In genomic region chr7:105574537-105574936, GRCm38 (mm10) we compare ENCODE assay signal across 15 mouse cellular contexts. TPM values are rescaled to one million over a fixed set of nuclear protein-coding genes. Genes with fewer than 3 reads are reported as not detected.
"Had no signal": no experiment of that assay in that cellular context is flagged by ENCODE, and none has a peak within 500 bp of the region (broad histone marks: within the 10 kb centered on the region; RNA-seq: fewer than 3 reads in every experiment).

No protein-coding gene starts in this region.

- H3K36me3 ChIP-seq: stomach, embryonic 15.5 days had no signal

- H3K4me3 ChIP-seq: limb, embryonic 13.5 days; midbrain, embryonic 13.5 days; myocyte; stomach, embryonic 15.5 days had no signal

- H3K9me3 ChIP-seq: limb, embryonic 13.5 days; midbrain, embryonic 13.5 days; stomach, embryonic 15.5 days had no signal

- ATAC-seq: midbrain, embryonic 13.5 days had no signal

- DNase-seq: kidney, adult 11 months; kidney, adult 9 months; kidney, postnatal 36 days; layer of hippocampus, postnatal 36 days; lung, adult 18-20 months; right cerebral cortex, postnatal 14 days; thymus, adult 2 months; thymus, postnatal 25 days had no signal

- H3K4me2 ChIP-seq: limb, embryonic 13.5 days; midbrain, embryonic 13.5 days; stomach, embryonic 15.5 days had no signal

- H3K27ac ChIP-seq: kidney, postnatal 0 days; limb, embryonic 13.5 days; liver, embryonic 14.5 days; midbrain, embryonic 13.5 days; stomach, embryonic 15.5 days had no signal

- H3K9ac ChIP-seq: limb, embryonic 13.5 days; liver, embryonic 14.5 days; midbrain, embryonic 13.5 days; stomach, embryonic 15.5 days had no signal

- H3K27me3 ChIP-seq: limb, embryonic 13.5 days; midbrain, embryonic 13.5 days; stomach, embryonic 15.5 days had no signal

RNA-seq across cellular contexts. Expression of gene Hpx, which starts 25.4 kb away (rescaled TPM):
- polyA plus RNA-seq: neural tube, embryonic 11.5 days had no signal
